Mouse (Mus musculus) C2C12 (cell line): ENCODE results near the gene Naip6.
"Not testable (repeated sequence)": the region's sequence is repeated elsewhere in the genome, so short reads cannot be mapped to it uniquely, and the experiment has no call there.

Experiments used
- CTCF ChIP-seq: IDR thresholded peaks from one replicate; pipeline ENCODE4 v1.5.1; 2011; ENCODE audit not compliant: control insufficient read depth, insufficient read depth, insufficient read length
- MYOD1 ChIP-seq: IDR thresholded peaks from one replicate; pipeline ENCODE4 v1.6.1; 2011; ENCODE audit warnings: low read depth; ENCODE audit not compliant: control insufficient read depth, insufficient read length
- MYOG ChIP-seq: IDR thresholded peaks from one replicate; pipeline ENCODE4 v1.6.1; 2011; ENCODE audit not compliant: control insufficient read depth, insufficient read length; ENCODE audit errors: extremely low read depth

DNA sequence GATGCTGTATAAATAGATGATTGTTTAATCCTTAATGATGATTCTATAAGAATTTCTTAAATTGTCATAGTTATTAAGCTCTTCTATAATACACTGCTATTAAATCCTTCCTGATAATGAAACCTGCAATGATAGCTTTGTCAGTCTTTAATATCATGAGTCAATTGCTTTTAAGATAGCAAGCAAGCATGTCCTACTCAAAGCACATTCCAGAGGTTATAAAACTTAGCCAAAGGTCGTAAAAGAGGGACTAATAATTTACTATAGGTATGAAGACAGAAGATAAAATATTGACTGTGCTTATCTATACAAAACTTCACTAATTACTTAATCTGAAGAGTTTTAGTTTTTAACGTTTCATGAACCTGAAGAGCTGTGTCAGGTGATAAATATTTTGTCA, 60.5 kb downstream of the Naip6 start:
- TF ChIP-seq CTCF, MYOG, MYOD1: not testable (repeated sequence)
